Mouse (Mus musculus) kidney, postnatal 0 days (tissue): ENCODE measurements around the gene Svs3a. TPM values are rescaled to one million over a fixed set of nuclear protein-coding genes. Genes with fewer than 3 reads are reported as not detected.
"Not testable (repeated sequence)": the region's sequence is repeated elsewhere in the genome, so short reads cannot be mapped to it uniquely, and the experiment has no call there.

Experiments used
- ATAC-seq: fragments of 200-750 bp; cut with Nextera tagmentation; replicated peaks from 2 replicates; pipeline ENCODE4 v1.8.0; 2017; ENCODE audit warnings: low read depth, moderate number of reproducible peaks, moderate TSS enrichment, moderate library complexity; ENCODE audit not compliant: low FRiP score
- DNase-seq: peaks from one replicate; pipeline ENCODE4 v3.0.0-alpha.2; 2016; ENCODE audit warnings: low spot score
- H3K27ac ChIP-seq: fragments of 300-500 bp; sonication (generic); 2 replicates; pipeline ENCODE4 v1.5.1; 2014; ENCODE audit warnings: mild to moderate bottlenecking
- H3K27me3 ChIP-seq: fragments of 300-500 bp; sonication (generic); 2 replicates; pipeline ENCODE4 v1.6.1; 2014; ENCODE audit warnings: low read length, mixed read lengths; ENCODE audit not compliant: insufficient read depth
- H3K36me3 ChIP-seq: fragments of 300-500 bp; sonication (generic); 2 replicates; pipeline ENCODE4 v1.6.1; 2014; ENCODE audit warnings: low read length, mixed read lengths; ENCODE audit not compliant: insufficient read depth
- H3K4me1 ChIP-seq: fragments of 300-500 bp; sonication (generic); replicated peaks from 2 replicates; pipeline ENCODE4 v1.6.1; 2014; ENCODE audit warnings: antibody characterized with exemption, low read length, mixed read lengths; ENCODE audit not compliant: insufficient read depth
- H3K4me2 ChIP-seq: fragments of 300-500 bp; sonication (generic); 2 replicates; pipeline ENCODE4 v1.6.1; 2014; ENCODE audit warnings: mild to moderate bottlenecking, low read length, moderate library complexity, mixed read lengths
- H3K4me3 ChIP-seq: fragments of 300-500 bp; sonication (generic); replicated peaks from 2 replicates; pipeline ENCODE4 v1.5.1; 2014; ENCODE audit warnings: low read depth, low read length
- H3K9ac ChIP-seq: fragments of 300-500 bp; sonication (generic); 2 replicates; pipeline ENCODE4 v1.6.1; 2014; ENCODE audit warnings: low read depth, low read length
- H3K9me3 ChIP-seq: fragments of 300-500 bp; sonication (generic); replicated peaks from 2 replicates; pipeline ENCODE4 v1.6.1; 2016; ENCODE audit warnings: low read length, inconsistent platforms, mixed read lengths
- CTCF ChIP-seq: IDR thresholded peaks from 2 replicates; pipeline ENCODE4 v1.5.1; 2016; ENCODE audit warnings: antibody characterized with exemption, low read depth, mild to moderate bottlenecking, moderate library complexity
- WGBS: fragments of 180-500 bp; shearing (Covaris S2); extraction: QIAGEN DNeasy Blood & Tissue Kit; methylation state at CpG from one replicate; pipeline ENCODE4 v1.1.7; 2014; 5-methylcytosine and 5-hydroxymethylcytosine counted together
- polyA plus RNA-seq: library from polyadenylated mRNA; unstranded; fragments of >200 nt; fragmentation: Nextera tagmentation; extraction: Ambion mirVana; gene quantifications from 2 replicates; pipeline ENCODE4 v1.2.1, GENCODE M21; 2015

The Svs3a gene
- not detected in 2 replicates for polyA plus RNA-seq

- not testable (repeated sequence) for ATAC-seq, H3K4me3 ChIP-seq, H3K27ac ChIP-seq, H3K9me3 ChIP-seq, H3K9ac ChIP-seq, H3K27me3 ChIP-seq, H3K4me2 ChIP-seq, H3K4me1 ChIP-seq, H3K36me3 ChIP-seq, DNase-seq
- WGBS = 70% methylated on average over 1 of the region's 1 CpGs
Observed at GRCm38 (mm10) chr2:164288968-164289367, at the start of gene Svs3a. Gene Svs3a (plus strand): TSS chr2:164289268.

DNA sequence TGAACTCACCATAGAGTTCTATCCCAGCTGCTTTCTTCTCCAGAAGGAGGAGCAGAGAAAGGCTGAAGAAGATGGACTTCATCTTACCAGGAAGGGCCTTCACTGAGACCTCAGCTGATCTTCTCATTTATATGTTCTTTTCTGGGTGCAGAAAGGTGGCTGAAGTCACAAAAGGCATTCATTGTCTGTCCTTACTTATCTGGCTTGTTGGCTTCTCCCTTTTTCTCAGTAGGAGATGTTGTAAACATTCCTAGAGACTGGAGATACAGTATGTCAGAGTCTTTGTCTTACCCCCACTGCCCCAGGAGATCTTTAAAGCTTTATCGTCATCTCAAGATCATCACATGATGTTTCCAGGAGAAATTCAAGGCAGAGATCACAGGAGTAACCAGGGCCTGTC lies 32.5 kb upstream of the Svs3a start, which contains the start of gene Svs3b:
Svs3b (minus strand) TSS at position 101 of the 400 bp plus-strand sequence.
- not testable (repeated sequence) for H3K36me3 ChIP-seq, H3K9me3 ChIP-seq, H3K27ac ChIP-seq, H3K9ac ChIP-seq, H3K27me3 ChIP-seq, ATAC-seq, H3K4me3 ChIP-seq, H3K4me1 ChIP-seq, DNase-seq, H3K4me2 ChIP-seq
- 72% methylated on average over 1 of the region's 1 CpGs for WGBS

DNA sequence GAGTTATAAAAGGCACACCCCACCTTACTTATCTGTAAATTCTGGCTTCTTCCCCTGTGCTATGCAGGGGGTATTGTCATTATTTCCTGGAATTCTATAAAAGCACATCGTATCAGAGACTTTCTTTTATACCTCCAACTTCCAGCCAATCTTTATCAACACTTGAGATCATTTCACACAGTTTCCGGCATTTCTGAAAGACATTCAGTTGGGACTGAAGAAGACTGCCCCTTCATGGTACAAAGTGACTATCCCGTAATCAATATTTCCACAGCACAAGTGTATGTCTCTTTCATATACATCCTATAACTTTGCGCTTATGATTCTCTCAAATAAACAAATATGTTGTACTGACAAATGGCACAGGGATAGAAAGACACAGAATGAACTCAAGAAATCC lies 10.7 kb upstream of the Svs3a start, which contains the start of gene Svs4:
Svs4 (minus strand) TSS at position 101 of the 400 bp plus-strand sequence.
- Histone ChIP-seq H3K4me3 (no peak within 1 kb of the TSS), H3K27me3 (no peaks in the 10 kb centered on the region), H3K36me3 (no peaks in the 10 kb centered on the region), H3K4me2 (no peak within 1 kb of the TSS), H3K9me3 (no peaks in the 10 kb centered on the region), H3K4me1 (no peaks in the 10 kb centered on the region), H3K9ac (no peak within 1 kb of the TSS), H3K27ac (no peak within 1 kb of the TSS)
- TF ChIP-seq CTCF = no peak
- no peak for DNase-seq
- WGBS = 92% methylated on average over 4 of the region's 4 CpGs
- ATAC-seq = no peak

DNA sequence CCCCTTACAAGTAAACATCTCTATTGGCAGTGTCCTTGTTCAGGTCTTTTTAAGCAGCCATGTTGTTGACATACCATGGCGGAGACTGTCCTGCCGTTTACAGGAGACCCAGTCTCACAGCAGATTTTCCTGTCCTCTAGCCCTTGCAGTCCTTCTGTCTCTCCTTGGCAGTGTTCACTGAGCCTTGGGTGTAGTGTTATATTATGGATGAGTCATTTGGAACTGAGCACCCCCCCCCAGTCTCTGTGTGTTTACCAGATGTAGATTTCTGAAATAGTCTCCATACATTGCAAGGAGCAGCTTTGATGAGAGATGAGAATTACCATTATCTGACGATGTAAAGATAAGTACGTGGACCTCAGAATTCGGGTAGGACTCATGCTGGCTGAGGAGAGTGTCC lies 23.5 kb downstream of the Svs3a start:
- ATAC-seq (no peak), DNase-seq (no peak)
- H3K9ac ChIP-seq = no peak overlapping the region
- no peaks in the 10 kb centered on the region for H3K36me3 ChIP-seq
- H3K27ac ChIP-seq = no peak overlapping the region
- no peak overlapping the region for H3K4me3 ChIP-seq
- TF ChIP-seq CTCF = no peak
- no peaks in the 10 kb centered on the region for H3K27me3 ChIP-seq
- 88% methylated on average over 5 of the region's 5 CpGs for WGBS
- H3K9me3 ChIP-seq = no peaks in the 10 kb centered on the region
- H3K4me2 ChIP-seq = no peak overlapping the region
- H3K4me1 ChIP-seq = no peaks in the 10 kb centered on the region

- H3K4me3 ChIP-seq, ATAC-seq, DNase-seq, H3K36me3 ChIP-seq, H3K9ac ChIP-seq, H3K4me2 ChIP-seq, H3K9me3 ChIP-seq, H3K27me3 ChIP-seq, H3K27ac ChIP-seq, H3K4me1 ChIP-seq: not testable (repeated sequence)
Observed at GRCm38 (mm10) chr2:164315460-164315859, 26.4 kb downstream of the Svs3a start.

- H3K27me3 ChIP-seq, H3K4me2 ChIP-seq, H3K9ac ChIP-seq, H3K27ac ChIP-seq, DNase-seq, ATAC-seq, H3K4me3 ChIP-seq, H3K9me3 ChIP-seq, H3K4me1 ChIP-seq, H3K36me3 ChIP-seq: not testable (repeated sequence)
- 88% methylated on average over 1 of the region's 1 CpGs for WGBS
Observed at GRCm38 (mm10) chr2:164316451-164316850, 27.4 kb downstream of the Svs3a start, which contains the start of gene Svs6. Gene Svs6 (plus strand): TSS chr2:164316751.

DNA sequence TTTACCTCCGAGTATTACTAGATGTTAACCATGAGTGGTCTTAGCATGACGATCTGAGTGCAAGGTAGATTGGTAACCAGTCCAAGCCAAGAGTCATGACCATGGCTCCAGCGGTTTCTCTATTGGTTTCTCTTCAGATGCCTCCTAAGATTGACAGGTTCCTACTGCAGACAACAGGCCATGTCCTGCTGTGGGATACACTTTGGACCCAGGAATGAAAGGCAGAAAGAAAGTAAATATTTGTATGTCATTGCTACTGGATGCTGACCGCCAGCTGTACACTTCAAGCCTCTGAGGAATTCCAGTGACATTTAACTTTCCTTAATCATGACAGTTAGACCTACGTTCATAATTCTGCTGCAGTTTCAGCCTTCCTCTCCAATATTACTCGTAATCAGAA lies 31.9 kb downstream of the Svs3a start:
- H3K4me3 ChIP-seq = no peak overlapping the region
- DNase-seq (no peak), ATAC-seq (no peak)
- H3K4me2 ChIP-seq = no peak overlapping the region
- no peaks in the 10 kb centered on the region for H3K4me1 ChIP-seq
- no peak overlapping the region for H3K9ac ChIP-seq
- no peak for TF ChIP-seq CTCF
- H3K36me3 ChIP-seq = no peaks in the 10 kb centered on the region
- no peak overlapping the region for H3K27ac ChIP-seq
- WGBS = 87% methylated on average over 6 of the region's 6 CpGs
- H3K9me3 ChIP-seq = no peaks in the 10 kb centered on the region
- no peaks in the 10 kb centered on the region for H3K27me3 ChIP-seq

DNA sequence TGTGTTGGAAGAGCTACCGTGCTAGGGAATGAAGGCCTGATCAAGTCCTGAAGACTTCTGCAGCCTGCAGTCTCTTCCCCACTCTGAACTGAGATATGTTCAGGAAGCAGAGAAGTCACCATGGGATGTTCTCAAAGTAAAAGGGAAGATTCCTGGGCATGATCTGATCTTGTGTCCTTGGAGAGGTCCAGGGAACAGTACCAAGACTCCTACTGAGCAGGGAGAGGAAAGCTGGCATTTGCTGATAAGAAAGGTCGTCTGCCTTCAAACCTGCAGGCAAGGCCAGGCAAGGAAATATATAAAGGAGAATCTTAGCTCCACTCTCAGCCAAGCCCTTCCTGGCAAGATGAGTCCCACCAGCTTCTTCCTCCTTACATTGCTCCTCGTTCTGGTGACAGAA lies 43.4 kb downstream of the Svs3a start, which contains the start of gene Svs5:
Svs5 (plus strand) TSS at position 301 of the 400 bp plus-strand sequence.
- not testable (repeated sequence) for H3K4me1 ChIP-seq, H3K36me3 ChIP-seq, ATAC-seq, DNase-seq, H3K4me2 ChIP-seq, H3K27me3 ChIP-seq, H3K27ac ChIP-seq, H3K9me3 ChIP-seq, H3K4me3 ChIP-seq, H3K9ac ChIP-seq
- WGBS = 71% methylated on average over 3 of the region's 3 CpGs
